Mouse (Mus musculus): ENCODE data around the gene Ets2.
A peak's percentile ranks its signal among the peaks of the same experiment; 100 is the strongest.
"Not testable (repeated sequence)": the region's sequence is repeated elsewhere in the genome, so short reads cannot be mapped to it uniquely, and the experiment has no call there.

Gene Ets2

GRCm38 (mm10) chr16:95699721-95700120 is 2.2 kb upstream of the Ets2 start:
- no peak for DNase-seq (ENCODE audit: low spot score)

GRCm38 (mm10) chr16:95700224-95700623 is 1.7 kb upstream of the Ets2 start:
- DNase-seq (ENCODE audit: low spot score): no peak

- DNase-seq (ENCODE audit: low spot score): no peak
Observed at GRCm38 (mm10) chr16:95702562-95703545, 979 bp downstream of the Ets2 start.

GRCm38 (mm10) chr16:95703958-95704357 is 2.1 kb downstream of the Ets2 start:
- no peak for DNase-seq (ENCODE audit: low spot score)

GRCm38 (mm10) chr16:95704662-95705330 is 2.9 kb downstream of the Ets2 start:
- DNase-seq (ENCODE audit: low spot score): no peak

- DNase-seq (ENCODE audit: low spot score): no peak
Observed at GRCm38 (mm10) chr16:95705771-95706170, 3.9 kb downstream of the Ets2 start.

GRCm38 (mm10) chr16:95708211-95709004 is 6.5 kb downstream of the Ets2 start:
- DNase-seq (ENCODE audit: low spot score): no peak

GRCm38 (mm10) chr16:95709175-95709574 is 7.3 kb downstream of the Ets2 start:
- no peak for DNase-seq (ENCODE audit: low spot score)

- DNase-seq (ENCODE audit: low spot score): no peak
Observed at GRCm38 (mm10) chr16:95710129-95710528, 8.3 kb downstream of the Ets2 start.

GRCm38 (mm10) chr16:95712121-95712520 is 10.2 kb downstream of the Ets2 start:
- DNase-seq (ENCODE audit: low spot score): no peak

GRCm38 (mm10) chr16:95713077-95713476 is 11.2 kb downstream of the Ets2 start:
- DNase-seq (ENCODE audit: low spot score): not testable (repeated sequence)

- no peak for DNase-seq (ENCODE audit: low spot score)
Observed at GRCm38 (mm10) chr16:95715026-95715425, 13.2 kb downstream of the Ets2 start.

GRCm38 (mm10) chr16:95716061-95716706 is 14.3 kb downstream of the Ets2 start:
- no peak for DNase-seq (ENCODE audit: low spot score)

- no peak for DNase-seq (ENCODE audit: low spot score)
Observed at GRCm38 (mm10) chr16:95717631-95718030, 15.8 kb downstream of the Ets2 start.

- DNase-seq (ENCODE audit: low spot score): no peak
Observed at GRCm38 (mm10) chr16:95718119-95718518, 16.2 kb downstream of the Ets2 start.

GRCm38 (mm10) chr16:95720532-95720931 is 18.7 kb downstream of the Ets2 start:
- DNase-seq (ENCODE audit: low spot score): no peak

- no peak for DNase-seq (ENCODE audit: low spot score)
Observed at GRCm38 (mm10) chr16:95724251-95724650, 22.4 kb downstream of the Ets2 start.

GRCm38 (mm10) chr16:95724776-95725175 is 22.9 kb downstream of the Ets2 start:
- DNase-seq (ENCODE audit: low spot score): no peak

GRCm38 (mm10) chr16:95726802-95727201 is 24.9 kb downstream of the Ets2 start:
- no peak for DNase-seq (ENCODE audit: low spot score)

- peak; percentile 61 for DNase-seq (ENCODE audit: low spot score)
Observed at GRCm38 (mm10) chr16:95728453-95729435, 26.9 kb downstream of the Ets2 start.

GRCm38 (mm10) chr16:95729775-95730174 is 27.9 kb downstream of the Ets2 start:
- DNase-seq (ENCODE audit: low spot score): no peak
